21 mouse cellular contexts compared by ENCODE assay signal in the genomic region with DNA sequence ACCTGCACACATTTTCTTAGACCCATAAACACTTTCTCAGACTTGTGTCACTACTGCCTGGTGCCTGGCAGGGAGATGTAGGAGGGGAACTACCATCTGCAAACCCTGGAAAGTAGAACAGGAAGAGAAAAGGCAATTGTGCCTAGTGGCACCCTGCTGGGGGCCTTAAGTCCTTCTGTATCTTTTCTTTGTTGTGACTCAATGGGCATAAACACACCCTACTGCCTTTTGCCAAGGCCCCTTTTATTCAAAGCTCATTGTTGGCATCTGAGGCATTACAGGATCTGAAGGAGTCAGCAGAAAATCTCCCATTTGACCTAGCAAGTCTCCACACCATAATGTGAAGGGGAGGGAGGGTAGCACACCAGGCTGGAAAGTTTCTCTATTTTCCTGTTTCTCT.
A peak's percentile ranks its signal among the peaks of the same experiment; 100 is the strongest.
DNase-seq lines count a peak whose midpoint lies in the region; ATAC-seq and TF ChIP-seq lines count a peak whose summit lies in the region.
"Had no signal": no experiment of that assay in that cellular context is flagged by ENCODE, and none has a peak within 500 bp of the region (broad histone marks: within the 10 kb centered on the region; RNA-seq: fewer than 3 reads in every experiment).

No protein-coding gene starts in this region.

- no peaks in the 10 kb centered on the region for H3K36me3 ChIP-seq in hindbrain, postnatal 0 days (ENCODE audit: insufficient read depth, low read length)
- no peaks in the 10 kb centered on the region for H3K36me3 ChIP-seq in neural tube, embryonic 13.5 days
- H3K36me3 ChIP-seq: embryonic facial prominence, embryonic 13.5 days; forebrain, embryonic 15.5 days; G1E; heart, embryonic 10.5 days; limb, embryonic 15.5 days had no signal

- no peak for TF ChIP-seq CTCF in brain, embryonic 14.5 days (IDR thresholded peaks at IDR 0.05; ENCODE audit: borderline replicate concordance, extremely low read depth, insufficient read depth, insufficient read length)
- TF ChIP-seq CTCF in hindbrain, postnatal 0 days (IDR thresholded peaks at IDR 0.05; ENCODE audit: low read depth): no peak

- H3K9ac ChIP-seq in hindbrain, postnatal 0 days (replicated peaks; ENCODE audit: low read length): no peak overlapping the region
- no peak overlapping the region for H3K9ac ChIP-seq in neural tube, embryonic 13.5 days
- H3K9ac ChIP-seq: embryonic facial prominence, embryonic 13.5 days; forebrain, embryonic 15.5 days; limb, embryonic 15.5 days had no signal

- no peak overlapping the region for H3K4me3 ChIP-seq in hindbrain, postnatal 0 days (ENCODE audit: low read length)
- no peak overlapping the region for H3K4me3 ChIP-seq in neural tube, embryonic 13.5 days
- H3K4me3 ChIP-seq: embryonic facial prominence, embryonic 13.5 days; forebrain, embryonic 15.5 days; heart, embryonic 10.5 days; left cerebral cortex, adult 2 months; limb, embryonic 15.5 days had no signal

- H3K4me1 ChIP-seq in hindbrain, postnatal 0 days (ENCODE audit: insufficient read depth, low read length): 0 out of 2 replicates have a peak, but pooled peaks cover 3% of the 10 kb centered on the region
- peaks cover 14% of the 10 kb centered on the region; the same call in 1 of the 2 replicates for H3K4me1 ChIP-seq in neural tube, embryonic 13.5 days (replicated peaks)
- H3K4me1 ChIP-seq: embryonic facial prominence, embryonic 13.5 days; forebrain, embryonic 15.5 days; heart, embryonic 10.5 days; limb, embryonic 15.5 days had no signal

- H3K9me3 ChIP-seq in hindbrain, postnatal 0 days (ENCODE audit: low read length): no peaks in the 10 kb centered on the region
- no peaks in the 10 kb centered on the region for H3K9me3 ChIP-seq in neural tube, embryonic 13.5 days
- H3K9me3 ChIP-seq: embryonic facial prominence, embryonic 13.5 days; forebrain, embryonic 15.5 days; heart, embryonic 10.5 days; limb, embryonic 15.5 days had no signal

- H3K27ac ChIP-seq in hindbrain, postnatal 0 days: no peak overlapping the region
- no peak overlapping the region for H3K27ac ChIP-seq in neural tube, embryonic 13.5 days (replicated peaks)
- H3K27ac ChIP-seq: embryonic facial prominence, embryonic 13.5 days; forebrain, embryonic 15.5 days; heart, embryonic 10.5 days; left cerebral cortex, adult 2 months; limb, embryonic 15.5 days; stomach, postnatal 0 days had no signal

- no peak overlapping the region for H3K4me2 ChIP-seq in hindbrain, postnatal 0 days (ENCODE audit: low read depth, low read length)
- no peak overlapping the region for H3K4me2 ChIP-seq in neural tube, embryonic 13.5 days
- H3K4me2 ChIP-seq: embryonic facial prominence, embryonic 13.5 days; forebrain, embryonic 15.5 days; limb, embryonic 15.5 days had no signal

- DNase-seq in frontal cortex, postnatal 25 days (ENCODE audit: low spot score in 2 of 2): no peak
- DNase-seq in brain, embryonic 14.5 days (ENCODE audit: low read depth): peak; percentile 69
- peak; percentile 9 for DNase-seq in hindbrain, postnatal 0 days (ENCODE audit: low spot score)
- DNase-seq in cerebellum, adult 9-10 months: no peak
- DNase-seq in gastrocnemius, postnatal 4 days (ENCODE audit: low spot score in 2 of 2): no peak
- no peak for DNase-seq in cerebellum, adult 11 months
- DNase-seq: cerebellum, adult 8-10 months; gastrocnemius, postnatal 10 days; heart, postnatal 36 days; kidney, adult 8-10 months; lung, adult 2 months had no signal

- peak; percentile 84 for ATAC-seq in frontal cortex, adult (ENCODE audit: low TSS enrichment)
- no peak for ATAC-seq in hindbrain, postnatal 0 days
- peak; percentile 23; the same call in 1 of the 2 replicates for ATAC-seq in neural tube, embryonic 13.5 days (ENCODE audit: low read depth)
- ATAC-seq: activated CD4-positive, CD25-positive, alpha-beta regulatory T cell, adult 4 months; forebrain, embryonic 15.5 days had no signal

- no peak for TF ChIP-seq POLR2A in brain, embryonic 14.5 days (IDR thresholded peaks at IDR 0.05; ENCODE audit: borderline replicate concordance, extremely low read depth, insufficient read depth, insufficient read length, poor library complexity, severe bottlenecking)

- no peaks in the 10 kb centered on the region for H3K27me3 ChIP-seq in hindbrain, postnatal 0 days (ENCODE audit: insufficient read depth, low read length)
- H3K27me3 ChIP-seq in neural tube, embryonic 13.5 days: no peaks in the 10 kb centered on the region
- H3K27me3 ChIP-seq: embryonic facial prominence, embryonic 13.5 days; forebrain, embryonic 15.5 days; limb, embryonic 15.5 days had no signal

Comparison
In these comparisons a context has a peak if more than half of its experiments do, and no peak if none do; other contexts are left out.
1. DNase-seq: peak in brain, embryonic 14.5 days (single experiment) and hindbrain, postnatal 0 days (single experiment); none in frontal cortex, postnatal 25 days (0 of 2), cerebellum, adult 9-10 months (single experiment), gastrocnemius, postnatal 4 days (0 of 2) and cerebellum, adult 11 months (single experiment).